Mouse (Mus musculus) CH12.LX (cell line): ENCODE measurements around the gene Atr.

Experiments used
- ETS1 ChIP-seq: conservative IDR thresholded peaks from 2 replicates; pipeline ENCODE4 v1.6.1; 2012; ENCODE audit warnings: low read depth, mild to moderate bottlenecking, inconsistent platforms, low read length, improper control_type of control experiment, moderate library complexity
- TBP ChIP-seq: conservative IDR thresholded peaks from 2 replicates; pipeline ENCODE4 v1.6.1; 2011; ENCODE audit warnings: low read depth, low read length, improper control_type of control experiment

- TF ChIP-seq ETS1 (no peak), TBP (no peak)
Observed at GRCm38 (mm10) chr9:95979896-95980295, 122.5 kb downstream of the Atr start.
